Mouse (Mus musculus): ENCODE data around the gene Wfdc6a. TPM values are rescaled to one million over a fixed set of nuclear protein-coding genes. Genes with fewer than 3 reads are reported as not detected.

Gene Wfdc6a
- polyA plus RNA-seq, 1 experiment from 2014 or later: 0.13 TPM

DNA sequence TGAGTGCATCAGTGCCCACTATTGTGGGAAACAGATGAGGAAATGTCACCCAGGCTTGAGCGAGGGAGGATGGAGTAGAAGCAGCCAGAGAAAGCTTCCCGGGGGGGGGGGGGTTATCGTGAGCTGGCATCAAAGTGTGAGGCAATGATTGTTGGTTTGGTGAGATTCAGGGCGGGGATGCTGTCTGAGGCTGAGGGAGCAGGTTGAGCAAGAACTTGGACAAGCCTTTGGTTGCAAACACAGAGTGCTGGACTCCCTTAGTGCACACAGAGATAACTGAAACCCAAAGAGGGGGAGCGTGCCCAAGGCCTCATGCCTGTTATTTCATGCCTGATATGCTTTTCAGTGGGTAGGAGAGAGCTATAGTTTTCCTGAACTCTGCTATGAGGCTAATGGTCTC is 17.8 kb downstream of the Wfdc6a start:
- DNase-seq (no peak), ATAC-seq (ENCODE audit: low read depth) (no peak)
- WGBS (ENCODE audit: insufficient replicate concordance): 61% methylated on average over 5 of the region's 5 CpGs
- H3K36me3 ChIP-seq: no peaks in the 10 kb centered on the region
- H3K27me3 ChIP-seq: peaks cover 32% of the 10 kb centered on the region
- H3K4me3 ChIP-seq (replicated peaks): no peak overlapping the region
- H3K9ac ChIP-seq: no peak overlapping the region
- H3K4me2 ChIP-seq: no peak overlapping the region
- no peaks in the 10 kb centered on the region for H3K4me1 ChIP-seq (replicated peaks)
- H3K27ac ChIP-seq: no peak overlapping the region
- no peaks in the 10 kb centered on the region; the same call in 1 of the 2 replicates for H3K9me3 ChIP-seq (replicated peaks)

DNA sequence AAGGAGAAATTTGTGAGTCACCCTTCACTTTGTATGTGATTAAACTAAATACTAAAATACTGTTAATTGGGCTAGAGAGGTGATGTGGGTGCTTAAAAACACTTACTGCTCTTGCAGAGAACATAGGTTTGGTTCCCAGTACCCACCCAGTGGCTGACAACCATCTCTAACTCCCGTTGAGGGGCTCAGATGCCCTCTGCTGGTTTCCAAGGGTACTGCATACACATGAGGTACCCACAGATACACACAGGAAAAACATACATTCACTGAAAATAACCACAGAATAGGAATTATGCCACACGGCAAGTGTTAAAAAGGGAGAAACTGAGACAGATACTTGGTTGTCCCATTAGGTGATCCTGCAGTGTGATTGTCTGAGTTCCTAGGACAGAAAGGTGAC is 18.2 kb downstream of the Wfdc6a start:
- H3K4me2 ChIP-seq: no peak overlapping the region

DNA sequence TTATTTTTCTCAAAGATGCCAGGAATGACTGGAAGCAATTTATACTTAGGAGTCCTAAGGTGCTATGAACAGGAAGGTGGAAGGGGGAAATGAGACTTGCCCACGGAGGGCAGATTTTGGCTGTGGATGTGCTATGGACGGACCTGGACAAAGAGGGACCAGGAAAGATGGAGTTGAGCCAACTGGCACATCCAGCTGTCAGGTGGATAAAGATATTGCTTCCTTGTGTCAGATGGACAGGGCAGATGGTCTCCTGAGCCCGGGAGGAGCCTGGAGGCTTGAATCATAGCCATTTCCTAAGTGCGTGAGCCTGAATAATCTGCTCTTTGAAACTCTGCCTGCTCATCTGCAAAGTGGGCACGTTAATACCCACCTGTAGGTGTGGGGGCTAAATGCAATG is 20.9 kb downstream of the Wfdc6a start:
- H3K36me3 ChIP-seq: no peaks in the 10 kb centered on the region
- H3K27ac ChIP-seq: no peak overlapping the region
- no peak overlapping the region for H3K4me3 ChIP-seq (replicated peaks)
- H3K27me3 ChIP-seq: peaks cover 49% of the 10 kb centered on the region
- H3K4me1 ChIP-seq (replicated peaks): no peaks in the 10 kb centered on the region
- H3K9me3 ChIP-seq (replicated peaks): no peaks in the 10 kb centered on the region; the same call in 1 of the 2 replicates
- no peak for DNase-seq
- H3K4me2 ChIP-seq: no peak overlapping the region
- ATAC-seq (ENCODE audit: low read depth): no peak
- WGBS (ENCODE audit: insufficient replicate concordance): 39% methylated on average over 5 of the region's 5 CpGs
- no peak overlapping the region for H3K9ac ChIP-seq

More for the DNA sequence above, 18.2 kb downstream of the Wfdc6a start:
- Histone ChIP-seq H3K27ac (no peak overlapping the region), H3K36me3 (no peaks in the 10 kb centered on the region), H3K27me3 (peaks cover 37% of the 10 kb centered on the region), H3K9me3 (replicated peaks) (no peaks in the 10 kb centered on the region; the same call in 1 of the 2 replicates), H3K4me3 (replicated peaks) (no peak overlapping the region), H3K4me1 (replicated peaks) (no peaks in the 10 kb centered on the region), H3K9ac (no peak overlapping the region)
- no peak for ATAC-seq (ENCODE audit: low read depth)
- WGBS (ENCODE audit: insufficient replicate concordance): 48% methylated on average over 2 of the region's 2 CpGs
- no peak for DNase-seq

DNA sequence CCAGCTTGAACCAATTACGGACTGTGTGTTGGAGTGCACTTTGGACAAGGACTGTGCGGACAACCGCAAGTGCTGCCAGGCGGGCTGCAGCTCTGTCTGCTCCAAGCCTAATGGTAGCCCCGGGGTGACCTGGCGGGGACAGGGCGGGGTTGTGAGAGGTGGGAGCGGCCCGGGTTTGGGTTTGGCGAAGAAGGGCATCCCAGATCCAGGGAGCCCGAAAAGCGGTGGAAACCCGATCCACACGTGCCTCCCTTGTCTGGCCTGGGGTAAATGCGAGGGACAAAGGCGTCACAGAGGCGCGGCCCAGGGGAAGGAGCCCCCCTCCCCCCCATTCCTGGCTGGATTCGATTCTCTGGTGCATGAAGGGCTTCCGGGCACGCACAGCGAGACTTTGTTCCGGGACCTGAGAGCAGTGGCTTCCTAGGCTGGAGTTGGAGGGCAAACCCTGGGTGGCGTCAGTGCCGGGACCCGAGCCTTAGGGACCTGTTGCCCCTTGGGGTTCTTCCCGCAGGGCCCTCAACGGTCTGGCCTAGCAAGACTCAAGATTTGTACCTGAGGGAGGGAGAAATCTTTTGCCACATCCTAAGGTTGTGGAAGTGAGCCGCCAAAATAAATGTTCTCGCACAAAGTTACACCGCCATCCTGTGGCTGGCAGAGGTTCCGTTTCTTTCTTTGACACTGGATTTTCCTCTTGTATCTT is 21.8 kb downstream of the Wfdc6a start:
- H3K27ac ChIP-seq: no peak overlapping the region
- ATAC-seq (ENCODE audit: low read depth): 0 out of 2 replicates have a peak, but pooled peaks have one; percentile 18
- 2% methylated on average over 32 of the region's 32 CpGs for WGBS (ENCODE audit: insufficient replicate concordance)

DNA sequence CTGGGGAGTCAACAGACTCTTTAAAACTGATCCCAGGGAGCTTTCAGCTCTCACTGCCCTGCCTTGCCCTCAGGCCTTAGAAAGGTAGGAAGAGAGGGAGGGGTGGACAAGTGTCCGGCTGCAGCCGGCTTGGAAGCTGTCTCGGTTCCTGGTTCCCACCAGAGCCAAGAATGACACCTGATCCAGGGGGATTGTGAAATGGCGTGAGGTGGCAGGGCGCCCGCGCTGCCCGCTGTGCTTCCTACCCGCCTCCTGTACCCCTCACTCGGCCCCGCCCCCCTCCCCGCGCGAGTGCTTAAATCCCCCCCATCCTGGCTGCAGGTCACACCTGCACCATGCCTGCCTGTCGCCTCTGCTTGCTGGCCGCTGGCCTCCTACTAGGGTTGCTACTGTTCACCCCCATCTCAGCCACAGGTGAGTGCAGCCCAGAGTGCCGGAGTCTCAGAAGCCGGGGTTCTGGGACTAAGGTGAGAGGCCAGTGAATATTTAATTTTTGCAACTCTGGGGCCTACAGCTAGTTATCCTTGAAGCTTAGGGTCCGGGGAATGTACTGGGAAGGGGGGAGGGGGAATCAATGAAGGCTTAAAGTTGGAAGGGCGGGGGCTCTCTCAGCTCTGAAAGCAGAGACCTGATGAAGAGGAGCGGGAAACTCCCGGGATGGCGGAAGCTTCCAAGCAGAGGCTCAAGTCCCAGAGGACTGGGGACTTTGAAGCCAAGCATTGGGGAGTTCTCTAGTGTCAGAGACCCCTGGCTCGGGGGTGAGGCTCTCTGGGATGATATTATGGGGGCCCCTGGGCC is 22.7 kb downstream of the Wfdc6a start, which contains the start of gene Wfdc2:
Gene Wfdc2, plus strand, starts transcription at position 23 of the 798 bp plus-strand sequence.
- Histone ChIP-seq H3K27me3 (peaks cover 49% of the 10 kb centered on the region), H3K36me3 (no peaks in the 10 kb centered on the region), H3K27ac (no peak within 1 kb of the TSS), H3K9ac (peak within 1 kb of the TSS; percentile 41), H3K4me3 (replicated peaks) (peak within 1 kb of the TSS; percentile 41), H3K9me3 (replicated peaks) (no peaks in the 10 kb centered on the region; the same call in 1 of the 2 replicates), H3K4me1 (replicated peaks) (no peaks in the 10 kb centered on the region), H3K4me2 (peak within 1 kb of the TSS; percentile 68)
- DNase-seq (no peak), ATAC-seq (ENCODE audit: low read depth) (no peak)
- 16% methylated on average over 24 of the region's 24 CpGs for WGBS (ENCODE audit: insufficient replicate concordance)

More for the DNA sequence above, 21.8 kb downstream of the Wfdc6a start:
- no peaks in the 10 kb centered on the region for H3K36me3 ChIP-seq
- no peaks in the 10 kb centered on the region; the same call in 1 of the 2 replicates for H3K9me3 ChIP-seq (replicated peaks)
- peaks cover 49% of the 10 kb centered on the region for H3K27me3 ChIP-seq
- no peaks in the 10 kb centered on the region for H3K4me1 ChIP-seq (replicated peaks)
- peak overlapping the region; percentile 41 for H3K9ac ChIP-seq
- H3K4me2 ChIP-seq: peak overlapping the region; percentile 68
- peak overlapping the region; percentile 41 for H3K4me3 ChIP-seq (replicated peaks)
- no peak for DNase-seq

DNA sequence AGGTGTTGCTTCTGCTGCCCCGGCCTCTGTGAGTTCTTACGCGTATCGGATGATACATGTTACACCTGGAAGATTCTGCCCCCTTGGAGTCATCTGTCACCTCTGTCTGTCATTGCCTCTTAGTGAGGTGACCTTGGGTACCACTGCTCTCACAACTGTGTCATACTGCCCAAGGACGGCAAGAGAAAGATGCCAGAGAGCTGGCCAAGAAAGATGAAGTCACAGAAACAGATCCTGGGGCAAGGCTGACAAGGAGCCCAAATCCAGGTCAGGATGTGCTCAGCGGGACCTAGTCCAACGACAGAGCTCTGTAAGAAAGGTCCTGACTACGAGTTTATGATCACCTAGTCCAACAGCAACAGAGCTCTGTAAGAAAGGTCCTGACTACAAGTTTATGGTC is 25.1 kb downstream of the Wfdc6a start:
- H3K9ac ChIP-seq: no peak overlapping the region
- H3K27ac ChIP-seq: no peak overlapping the region
- DNase-seq: no peak
- no peak overlapping the region for H3K4me2 ChIP-seq
- peaks cover 43% of the 10 kb centered on the region for H3K27me3 ChIP-seq
- ATAC-seq (ENCODE audit: low read depth): no peak
- WGBS (ENCODE audit: insufficient replicate concordance): 70% methylated on average over 8 of the region's 8 CpGs
- no peaks in the 10 kb centered on the region for H3K36me3 ChIP-seq
- H3K4me3 ChIP-seq (replicated peaks): no peak overlapping the region
- no peaks in the 10 kb centered on the region for H3K9me3 ChIP-seq (replicated peaks)
- no peaks in the 10 kb centered on the region for H3K4me1 ChIP-seq (replicated peaks)

DNA sequence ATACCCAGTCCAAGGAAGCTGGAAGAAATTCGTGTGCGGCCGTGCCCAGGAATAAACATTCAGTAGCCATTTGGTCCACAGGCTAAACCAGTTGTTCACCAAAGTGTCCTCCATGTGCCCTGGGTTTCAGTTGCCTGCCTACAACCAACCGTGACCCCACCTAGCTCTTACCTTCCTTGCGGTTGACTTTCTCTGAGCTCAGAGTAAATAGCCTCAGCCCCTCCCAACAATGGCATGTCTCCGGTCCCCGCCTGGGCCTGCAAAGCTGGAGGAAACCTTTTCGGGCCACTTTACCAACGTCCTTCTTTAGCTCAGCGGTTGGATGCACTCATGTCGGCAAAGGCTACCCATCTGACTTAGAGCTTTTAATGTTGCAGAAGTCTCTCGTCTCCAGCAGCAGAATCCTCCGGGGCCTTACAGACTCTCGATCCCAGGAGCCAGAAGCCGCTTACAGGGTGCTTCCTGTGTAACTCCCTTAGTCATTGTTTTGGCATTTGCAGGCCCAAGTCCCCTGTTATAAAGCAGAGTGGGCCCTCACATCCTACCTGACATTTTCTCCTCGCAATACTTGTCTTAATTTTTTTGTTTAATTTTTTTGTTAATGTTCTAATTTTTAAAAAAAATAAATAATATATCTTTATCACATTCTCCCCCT is 26.1 kb downstream of the Wfdc6a start:
- WGBS (ENCODE audit: insufficient replicate concordance): 20% methylated on average over 16 of the region's 16 CpGs
- no peak overlapping the region for H3K4me2 ChIP-seq
- H3K27ac ChIP-seq: no peak overlapping the region
- no peaks in the 10 kb centered on the region for H3K4me1 ChIP-seq (replicated peaks)
- no peaks in the 10 kb centered on the region for H3K9me3 ChIP-seq (replicated peaks)
- no peaks in the 10 kb centered on the region for H3K36me3 ChIP-seq
- DNase-seq: no peak
- peaks cover 33% of the 10 kb centered on the region for H3K27me3 ChIP-seq
- ATAC-seq (ENCODE audit: low read depth): no peak
- H3K9ac ChIP-seq: no peak overlapping the region
- no peak overlapping the region for H3K4me3 ChIP-seq (replicated peaks)

DNA sequence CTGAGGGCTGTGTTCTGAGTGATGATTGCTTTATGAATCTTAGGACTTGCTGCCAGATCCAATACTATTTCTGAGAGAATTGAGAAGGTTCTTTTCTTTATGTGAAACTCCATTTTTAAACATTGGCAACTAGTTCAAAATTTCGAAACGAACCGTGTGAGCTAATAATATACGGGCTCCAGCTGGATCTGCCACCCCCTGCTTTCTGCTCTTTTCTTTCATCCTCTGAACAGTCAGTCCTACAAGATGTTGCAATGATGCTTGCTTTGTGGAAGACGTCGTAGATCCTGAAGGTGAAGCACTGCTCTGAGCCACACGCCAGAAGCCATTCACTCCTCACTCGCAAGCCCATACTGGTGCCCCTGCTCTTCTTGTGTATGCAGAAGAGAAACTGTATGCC is 26.8 kb downstream of the Wfdc6a start:
- no peak for ATAC-seq (ENCODE audit: low read depth)
- no peaks in the 10 kb centered on the region for H3K4me1 ChIP-seq (replicated peaks)
- no peaks in the 10 kb centered on the region for H3K9me3 ChIP-seq (replicated peaks)
- H3K4me2 ChIP-seq: no peak overlapping the region
- H3K36me3 ChIP-seq: no peaks in the 10 kb centered on the region
- no peak overlapping the region for H3K9ac ChIP-seq
- H3K27me3 ChIP-seq: peaks cover 26% of the 10 kb centered on the region
- H3K4me3 ChIP-seq (replicated peaks): no peak overlapping the region
- DNase-seq: no peak
- H3K27ac ChIP-seq: no peak overlapping the region
- WGBS (ENCODE audit: insufficient replicate concordance): 72% methylated on average over 8 of the region's 8 CpGs

DNA sequence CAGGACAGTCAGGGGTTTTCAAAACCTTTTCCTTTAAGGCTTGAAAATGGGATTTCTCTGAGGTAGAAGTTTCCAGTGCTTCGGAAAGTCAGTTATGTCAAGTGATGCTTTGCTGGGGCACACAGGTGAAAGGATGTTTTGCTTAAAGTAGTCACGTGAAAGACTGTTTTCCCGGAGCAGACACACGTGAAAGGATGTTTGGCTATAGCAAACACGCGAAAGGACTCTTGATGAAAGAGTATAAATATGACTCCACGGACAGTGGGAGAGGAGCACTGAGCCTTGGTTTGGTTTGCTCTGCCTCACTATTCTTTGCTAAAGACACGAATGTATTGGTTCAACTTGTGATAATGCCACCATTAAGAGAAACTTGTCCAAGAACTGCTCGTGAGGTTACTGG is 33.7 kb downstream of the Wfdc6a start:
- DNase-seq: no peak
- no peak overlapping the region for H3K4me2 ChIP-seq
- peaks cover 17% of the 10 kb centered on the region for H3K27me3 ChIP-seq
- 65% methylated on average over 9 of the region's 9 CpGs for WGBS (ENCODE audit: insufficient replicate concordance)
- no peak overlapping the region for H3K4me3 ChIP-seq (replicated peaks)
- no peak overlapping the region for H3K9ac ChIP-seq
- H3K27ac ChIP-seq: no peak overlapping the region
- no peak for ATAC-seq (ENCODE audit: low read depth)
- H3K9me3 ChIP-seq (replicated peaks): no peaks in the 10 kb centered on the region
- no peaks in the 10 kb centered on the region for H3K4me1 ChIP-seq (replicated peaks)
- no peaks in the 10 kb centered on the region for H3K36me3 ChIP-seq

DNA sequence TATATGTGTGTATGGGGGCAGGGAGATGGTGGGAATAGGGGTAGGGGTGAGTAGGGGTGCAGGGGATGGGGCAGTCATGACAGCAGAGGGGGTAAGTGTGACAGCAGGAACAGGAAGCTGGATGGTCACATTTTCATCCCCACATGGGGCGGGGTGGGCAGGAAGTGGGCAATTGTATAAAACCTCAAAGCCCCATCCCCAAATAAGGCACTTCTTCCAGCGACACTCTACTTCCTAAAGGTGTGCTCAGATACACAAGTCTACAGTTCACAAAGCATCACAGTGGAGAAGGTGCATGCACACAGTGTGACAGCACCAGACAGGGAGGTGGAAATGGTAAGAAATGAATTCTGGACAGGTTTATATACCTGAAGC is 34.4 kb downstream of the Wfdc6a start:
- no peak overlapping the region for H3K4me2 ChIP-seq
- H3K9me3 ChIP-seq (replicated peaks): no peaks in the 10 kb centered on the region
- H3K4me3 ChIP-seq (replicated peaks): no peak overlapping the region
- no peak overlapping the region for H3K27ac ChIP-seq
- ATAC-seq (ENCODE audit: low read depth) (no peak), DNase-seq (no peak)
- H3K9ac ChIP-seq: no peak overlapping the region
- no peaks in the 10 kb centered on the region for H3K4me1 ChIP-seq (replicated peaks)
- H3K36me3 ChIP-seq: no peaks in the 10 kb centered on the region
- peaks cover 17% of the 10 kb centered on the region for H3K27me3 ChIP-seq
- WGBS (ENCODE audit: insufficient replicate concordance): 16% methylated on average over 2 of the region's 2 CpGs
